Mouse (Mus musculus) C2C12 (cell line): Measurements from ENCODE around the gene Arap1.

ENCODE experiments used
- CTCF ChIP-seq: IDR thresholded peaks from one replicate; pipeline ENCODE4 v1.5.1; 2011; ENCODE audit not compliant: control insufficient read depth, insufficient read depth, insufficient read length
- MAX ChIP-seq: IDR thresholded peaks from one replicate; pipeline ENCODE4 v1.6.1; 2011; ENCODE audit warnings: mild to moderate bottlenecking, control low read depth
- MYOD1 ChIP-seq: IDR thresholded peaks from one replicate; pipeline ENCODE4 v1.6.1; 2011; ENCODE audit warnings: low read depth; ENCODE audit not compliant: control insufficient read depth, insufficient read length
- MYOG ChIP-seq: IDR thresholded peaks from one replicate; pipeline ENCODE4 v1.6.1; 2011; ENCODE audit not compliant: control insufficient read depth, insufficient read length; ENCODE audit errors: extremely low read depth

DNA sequence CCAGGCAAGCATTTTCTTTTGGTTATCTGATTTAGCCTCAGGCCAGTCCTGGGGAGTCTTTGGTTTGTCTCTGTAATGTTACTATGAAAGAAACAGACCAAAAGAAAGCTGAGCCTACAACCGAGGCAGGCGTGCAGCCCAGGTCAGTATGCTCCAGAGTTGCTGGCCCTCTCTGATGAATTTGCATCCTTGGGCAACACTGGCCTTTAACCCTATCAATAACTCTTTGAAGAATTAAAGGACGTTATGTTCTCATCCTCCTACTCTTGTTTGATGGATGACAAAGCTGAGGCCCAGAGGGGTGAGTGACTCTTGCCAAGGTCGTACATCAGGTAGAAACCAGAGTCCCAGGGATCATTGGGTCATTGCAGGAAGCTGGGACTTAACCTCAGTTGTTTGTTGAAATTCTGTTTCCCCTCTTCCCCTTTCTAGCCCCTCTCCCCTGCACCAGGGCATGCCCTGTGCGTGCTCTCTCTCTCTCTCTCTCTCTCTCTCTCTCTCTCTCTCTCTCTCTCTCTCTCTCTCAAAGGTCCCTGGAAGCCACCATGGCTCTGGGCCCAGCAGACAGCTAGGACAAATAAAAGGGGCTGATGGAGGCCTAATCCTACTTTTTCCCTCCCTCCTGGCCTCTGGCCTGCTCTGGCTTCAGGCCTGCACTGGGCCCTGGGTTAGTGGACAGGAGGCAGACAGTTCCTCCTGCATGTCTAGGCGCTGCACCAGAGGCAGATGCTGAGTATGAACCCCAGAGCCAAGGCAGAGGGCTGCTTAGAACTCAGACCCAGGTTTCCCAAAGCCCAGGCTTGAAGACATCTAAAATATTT, 23.5 kb upstream of the Arap1 start:
- TF ChIP-seq CTCF: no peak
- TF ChIP-seq MAX: no peak
- TF ChIP-seq MYOG: no peak
- no peak for TF ChIP-seq MYOD1
